Mouse (Mus musculus): ENCODE results near the gene Pus3. TPM values are rescaled to one million over a fixed set of nuclear protein-coding genes. Genes with fewer than 3 reads are reported as not detected.

Gene Pus3
- 0.51 and 0.98 TPM in 2 replicates for polyA plus RNA-seq (2012; rRNA removed)

GRCm38 (mm10) chr9:35558257-35559008 is at the start of gene Pus3, which contains the start of gene Ddx25:
TSS of gene Pus3 (plus strand) at chr9:35558595.
TSS of gene Ddx25 (minus strand) at chr9:35558528.

GRCm38 (mm10) chr9:35518169-35518568 is 40.2 kb upstream of the Pus3 start, which contains the start of gene Gm1113:
TSS of gene Gm1113 (minus strand) at chr9:35518269.

DNA sequence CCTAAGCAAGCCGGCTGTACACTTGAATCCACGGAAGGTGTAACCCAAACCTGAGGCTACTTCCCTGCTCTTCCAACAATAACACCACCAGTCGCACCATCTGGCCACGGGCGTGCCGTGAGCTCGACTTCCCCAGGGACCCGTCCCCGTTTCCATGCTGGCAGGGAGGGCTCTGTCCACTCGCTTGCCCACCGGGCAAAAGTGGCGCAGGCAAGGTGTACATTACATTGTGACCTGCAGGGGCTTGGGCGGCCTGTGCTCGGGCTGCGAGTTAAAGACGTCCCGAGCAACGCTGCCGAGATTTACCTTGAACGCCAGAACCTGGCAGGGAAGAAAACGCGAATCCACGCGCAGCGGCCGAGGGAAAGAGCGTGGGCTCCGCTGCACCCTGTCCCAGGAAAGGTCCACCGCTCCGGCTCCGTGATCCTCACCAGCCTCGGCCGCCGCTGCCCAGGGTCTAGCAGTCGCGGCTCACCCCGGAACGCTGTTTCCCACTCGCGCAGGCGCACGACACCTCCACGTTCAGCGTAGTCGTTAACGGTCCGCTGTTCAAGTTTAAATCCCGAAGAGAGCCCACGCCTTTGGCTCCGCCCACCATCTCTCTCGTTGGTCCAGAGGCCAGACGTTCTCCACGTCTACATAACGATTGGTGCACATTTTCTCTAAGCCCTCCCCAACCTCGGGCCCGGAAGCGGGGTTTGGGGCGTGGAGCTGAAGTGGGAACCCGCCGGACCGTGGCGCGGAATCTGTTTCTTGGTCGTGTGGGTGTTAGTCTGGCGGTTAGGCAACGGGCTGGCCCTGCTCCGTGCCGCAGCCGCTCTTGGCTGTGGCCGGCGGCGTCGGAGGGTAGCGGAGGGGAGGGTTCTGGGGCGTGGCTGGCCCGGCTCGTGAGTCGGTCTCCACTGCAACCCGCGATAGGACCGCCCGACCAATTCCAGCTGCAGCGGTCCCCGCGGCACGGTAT is 11.5 kb downstream of the Pus3 start, which contains the start of the genes Pate2 and Hyls1:
TSS of gene Pate2 (plus strand) at position 714 of the 964 bp plus-strand sequence.
TSS of gene Hyls1 (minus strand) at position 828 of the 964 bp plus-strand sequence.

GRCm38 (mm10) chr9:35611841-35612240 is 53.4 kb downstream of the Pus3 start, which contains the start of gene Pate4:
TSS of gene Pate4 (minus strand) at chr9:35611941.

Other genes starting within 250 kb of the Pus3 start
- 5.5 and 5.8 TPM in 2 replicates for gene Cdon, start 137.5 kb upstream of the Pus3 start, polyA plus RNA-seq (2012; rRNA removed)
- gene Gm1113, start 40.3 kb upstream of the Pus3 start, polyA plus RNA-seq (2012; rRNA removed) = not detected in 2 replicates
- gene Ddx25, start 67 bp upstream of the Pus3 start, polyA plus RNA-seq (2012; rRNA removed) = 0.03 TPM in 1 of 2 replicates, not detected in the other
- gene Pate2, start 11.7 kb downstream of the Pus3 start, polyA plus RNA-seq (2012; rRNA removed) = 0.08 TPM in 1 of 2 replicates, not detected in the other
- gene Hyls1, start 11.8 kb downstream of the Pus3 start, polyA plus RNA-seq (2012; rRNA removed) = 0.84 and 1.2 TPM in 2 replicates
- not detected in 2 replicates for gene Pate4, start 53.3 kb downstream of the Pus3 start, polyA plus RNA-seq (2012; rRNA removed)
- gene Pate3, start 89.6 kb downstream of the Pus3 start, polyA plus RNA-seq (2012; rRNA removed) = not detected in 2 replicates
- not detected in 2 replicates for gene Pate1, start 128.8 kb downstream of the Pus3 start, polyA plus RNA-seq (2012; rRNA removed)
- not detected in 2 replicates for gene Gm17677, start 182.5 kb downstream of the Pus3 start, polyA plus RNA-seq (2012; rRNA removed)
- not detected in 2 replicates for gene Gm17727, start 219.5 kb downstream of the Pus3 start, polyA plus RNA-seq (2012; rRNA removed)
- gene Gm27235, start 231.5 kb downstream of the Pus3 start, polyA plus RNA-seq (2012; rRNA removed) = not detected in 2 replicates
- gene D730048I06Rik, start 231.5 kb downstream of the Pus3 start, polyA plus RNA-seq (2012; rRNA removed) = not detected in 2 replicates